Mouse (Mus musculus): ENCODE measurements around the gene Gpr162.

GRCm38 (mm10) chr6:124860511-124860910 lies 3.3 kb downstream of the Gpr162 start:
- no peak for TF ChIP-seq CTCF (conservative IDR thresholded peaks at IDR 0.05; ENCODE audit: insufficient read depth, insufficient read length, low read depth, low read length)
- TF ChIP-seq POLR2A (IDR thresholded peaks at IDR 0.05; ENCODE audit: low read depth, low read length), result no peak

All from kidney, adult 2 months (tissue).